Mouse (Mus musculus) brain, embryonic 14.5 days (tissue): ENCODE data around the gene Shisa9.

Source experiments
- CTCF ChIP-seq: fragments of 200-500 bp; IDR thresholded peaks from 2 replicates; pipeline ENCODE4 v1.5.1; 2012; ENCODE audit warnings: inconsistent platforms, mild to moderate bottlenecking, moderate library complexity, borderline replicate concordance; ENCODE audit not compliant: insufficient read depth, insufficient read length; ENCODE audit errors: extremely low read depth
- POLR2A ChIP-seq: fragments of 200-500 bp; IDR thresholded peaks from 2 replicates; pipeline ENCODE4 v1.6.1; 2012; ENCODE audit warnings: mild to moderate bottlenecking, inconsistent platforms, borderline replicate concordance; ENCODE audit not compliant: poor library complexity, insufficient read depth, insufficient read length, severe bottlenecking; ENCODE audit errors: extremely low read depth

- no peak for TF ChIP-seq POLR2A
- TF ChIP-seq CTCF: no peak
Observed at GRCm38 (mm10) chr16:11983616-11984270, at the start of gene Shisa9.
